Mouse (Mus musculus) cortical plate, adult 2 months (tissue): ENCODE measurements around the gene Ndc1. TPM values are rescaled to one million over a fixed set of nuclear protein-coding genes. Genes with fewer than 3 reads are reported as not detected.

ENCODE experiments used
- H3K27ac ChIP-seq: fragments of 200-500 bp; 2 replicates; pipeline ENCODE4 v1.5.1; 2012; ENCODE audit warnings: low read length, control low read depth, inconsistent platforms; ENCODE audit not compliant: insufficient read depth
- H3K4me1 ChIP-seq: fragments of 200-500 bp; 2 replicates; pipeline ENCODE4 v1.6.1; 2011; ENCODE audit warnings: low read length; ENCODE audit not compliant: control insufficient read depth, insufficient read depth
- H3K4me3 ChIP-seq: fragments of 200-500 bp; 2 replicates; pipeline ENCODE4 v1.5.1; 2011; ENCODE audit warnings: mild to moderate bottlenecking, low read length, control low read depth; ENCODE audit not compliant: insufficient read depth
- CTCF ChIP-seq: fragments of 200-500 bp; IDR thresholded peaks from 2 replicates; pipeline ENCODE4 v1.5.1; 2011; ENCODE audit warnings: mild to moderate bottlenecking, control low read depth, low read length; ENCODE audit not compliant: insufficient read depth; ENCODE audit errors: extremely low read depth
- POLR2A ChIP-seq: fragments of 200-500 bp; IDR thresholded peaks from 2 replicates; pipeline ENCODE4 v1.6.1; 2011; ENCODE audit warnings: mild to moderate bottlenecking, low read length, control low read depth; ENCODE audit not compliant: insufficient read depth; ENCODE audit errors: extremely low read depth
- polyA plus RNA-seq: library from polyadenylated mRNA; depleted of rRNA; stranded (reverse); fragments of >200 nt; gene quantifications from 2 replicates; pipeline ENCODE4 v1.2.3, GENCODE M21; 2012; rRNA removed

Ndc1 gene
- polyA plus RNA-seq, 1 experiment, result 11.4 TPM

DNA sequence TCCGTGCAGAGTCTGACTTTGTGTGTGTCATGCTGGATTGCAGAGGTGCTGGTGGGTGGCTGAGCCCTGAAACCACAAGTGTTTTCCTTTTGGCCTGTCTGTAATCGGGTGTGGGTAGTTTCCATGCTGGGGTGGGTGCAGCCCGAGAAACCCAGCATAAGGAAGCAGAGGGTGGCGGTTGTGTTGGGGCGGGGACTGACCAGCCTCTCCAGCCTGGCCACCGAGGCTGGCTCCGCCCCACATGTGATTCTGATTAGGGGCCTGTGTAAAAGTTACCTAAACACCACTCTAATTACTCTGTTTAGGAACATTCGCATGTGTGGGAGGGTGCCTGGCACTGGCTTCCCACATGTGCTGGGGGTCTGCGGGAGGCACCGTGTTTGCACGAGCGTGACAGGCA, 90.0 kb downstream of the Ndc1 start:
- Histone ChIP-seq H3K4me1 (no peaks in the 10 kb centered on the region), H3K27ac (no peak overlapping the region), H3K4me3 (no peak overlapping the region)
- TF ChIP-seq POLR2A, result no peak
- TF ChIP-seq CTCF, result no peak

- Histone ChIP-seq H3K27ac (no peak overlapping the region), H3K4me3 (no peak overlapping the region), H3K4me1 (no peaks in the 10 kb centered on the region)
- TF ChIP-seq CTCF (no peak), POLR2A (no peak)
Measured at GRCm38 (mm10) chr4:107458907-107459306, 91.3 kb downstream of the Ndc1 start.

DNA sequence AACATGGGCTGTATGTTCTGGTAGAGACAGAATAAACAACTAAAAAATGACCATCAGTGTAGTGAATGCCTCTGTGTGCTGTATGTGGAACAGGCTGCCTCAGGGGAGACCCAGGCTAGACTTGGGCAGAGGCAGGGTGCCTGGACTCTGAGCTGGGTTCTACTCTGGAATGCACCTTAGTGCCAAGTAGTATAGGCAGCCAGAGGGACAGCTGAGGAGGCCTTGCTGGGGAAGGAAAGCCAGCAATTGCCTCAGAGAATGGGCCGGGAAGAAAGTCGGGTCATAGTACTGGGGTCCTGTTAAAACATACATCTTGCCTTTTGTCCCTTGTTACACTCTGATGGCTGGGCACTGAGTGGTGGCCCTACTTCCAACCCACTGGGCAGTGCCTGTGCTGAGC, 91.9 kb downstream of the Ndc1 start:
- TF ChIP-seq CTCF, result no peak
- no peak for TF ChIP-seq POLR2A
- Histone ChIP-seq H3K4me1 (no peaks in the 10 kb centered on the region), H3K27ac (no peak overlapping the region), H3K4me3 (no peak overlapping the region)

GRCm38 (mm10) chr4:107460468-107460867, 92.9 kb downstream of the Ndc1 start:
- Histone ChIP-seq H3K27ac (no peak overlapping the region), H3K4me1 (no peaks in the 10 kb centered on the region), H3K4me3 (no peak overlapping the region)
- TF ChIP-seq CTCF (no peak), POLR2A (no peak)

Other genes with a start within 250 kb of the Ndc1 start
- gene Tmem59, start 189.4 kb upstream of the Ndc1 start, polyA plus RNA-seq, result 215 and 224 TPM in 2 replicates
- gene Tceanc2, start 188.7 kb upstream of the Ndc1 start, polyA plus RNA-seq, result 8.1 and 8.9 TPM in 2 replicates
- gene Ldlrad1, start 158.6 kb upstream of the Ndc1 start, polyA plus RNA-seq, result not detected in 2 replicates
- gene Lrrc42, start 114.3 kb upstream of the Ndc1 start, polyA plus RNA-seq, result 18.9 and 20.2 TPM in 2 replicates
- gene Hspb11, start 114.2 kb upstream of the Ndc1 start, polyA plus RNA-seq, result 16.9 and 19.8 TPM in 2 replicates
- not detected in 2 replicates for gene Dio1, start 60.6 kb upstream of the Ndc1 start, polyA plus RNA-seq
- 43.2 and 49.1 TPM in 2 replicates for gene Yipf1, start 53.4 kb upstream of the Ndc1 start, polyA plus RNA-seq
- 0.78 and 0.90 TPM in 2 replicates for gene Glis1, start 66.8 kb downstream of the Ndc1 start, polyA plus RNA-seq